Mouse (Mus musculus): ENCODE results near the gene Bcr.
A peak's percentile ranks its signal among the peaks of the same experiment; 100 is the strongest.

Gene Bcr

DNA sequence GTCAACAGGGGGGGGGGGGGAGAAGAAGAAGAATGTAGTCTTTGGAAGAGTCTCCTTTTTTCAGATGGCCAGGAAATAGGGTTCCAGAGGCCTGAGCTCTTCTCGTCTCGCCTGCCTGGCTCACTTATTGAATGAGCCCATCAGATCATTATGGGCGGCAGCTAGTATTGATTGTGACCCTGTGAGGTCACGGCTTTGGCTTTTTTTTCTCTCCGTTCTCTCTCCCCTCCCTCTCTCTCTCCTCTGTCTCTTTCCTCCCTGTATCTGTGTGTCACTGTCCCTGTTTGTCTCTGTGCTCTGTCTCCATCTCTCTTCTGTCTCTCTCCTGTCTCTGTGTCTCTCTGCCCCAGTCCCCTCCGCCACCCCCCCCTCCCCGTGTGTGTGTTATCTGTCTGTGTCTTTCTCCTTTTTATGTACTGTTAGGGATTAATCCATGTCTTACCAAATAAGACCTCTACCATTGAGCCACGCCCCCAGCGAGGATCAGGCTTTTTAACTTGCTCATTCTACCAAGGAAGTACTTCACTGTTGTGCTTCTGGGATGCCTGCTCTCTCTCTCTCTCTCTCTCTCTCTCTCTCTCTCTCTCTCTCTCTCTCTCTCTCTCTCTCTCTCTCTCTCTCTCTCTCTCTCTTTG lies 1.5 kb upstream of the Bcr start:
- no peak for DNase-seq

DNA sequence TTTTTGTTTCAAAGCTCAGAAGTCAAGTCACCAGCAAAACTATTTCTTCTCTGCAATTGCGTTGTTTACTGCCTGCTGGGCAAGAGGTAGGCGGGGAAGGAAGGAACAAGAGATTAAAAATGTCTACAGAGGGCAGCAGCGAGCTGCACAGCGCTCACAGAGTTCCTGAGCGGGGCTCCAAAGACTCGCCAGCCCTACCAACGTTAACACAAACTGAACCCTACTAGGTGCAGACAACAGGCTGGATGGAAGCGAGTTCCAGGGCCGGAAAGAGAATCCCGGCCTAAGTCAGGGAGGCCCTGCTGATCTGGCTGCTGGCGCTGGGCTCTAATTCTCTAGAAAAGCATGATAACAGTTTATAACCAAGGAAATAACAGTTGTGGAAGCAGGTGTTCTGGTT lies 996 bp upstream of the Bcr start:
- peak; percentile 84 for DNase-seq

GRCm38 (mm10) chr10:75060843-75061235 lies 447 bp downstream of the Bcr start:
- no peak for DNase-seq

DNA sequence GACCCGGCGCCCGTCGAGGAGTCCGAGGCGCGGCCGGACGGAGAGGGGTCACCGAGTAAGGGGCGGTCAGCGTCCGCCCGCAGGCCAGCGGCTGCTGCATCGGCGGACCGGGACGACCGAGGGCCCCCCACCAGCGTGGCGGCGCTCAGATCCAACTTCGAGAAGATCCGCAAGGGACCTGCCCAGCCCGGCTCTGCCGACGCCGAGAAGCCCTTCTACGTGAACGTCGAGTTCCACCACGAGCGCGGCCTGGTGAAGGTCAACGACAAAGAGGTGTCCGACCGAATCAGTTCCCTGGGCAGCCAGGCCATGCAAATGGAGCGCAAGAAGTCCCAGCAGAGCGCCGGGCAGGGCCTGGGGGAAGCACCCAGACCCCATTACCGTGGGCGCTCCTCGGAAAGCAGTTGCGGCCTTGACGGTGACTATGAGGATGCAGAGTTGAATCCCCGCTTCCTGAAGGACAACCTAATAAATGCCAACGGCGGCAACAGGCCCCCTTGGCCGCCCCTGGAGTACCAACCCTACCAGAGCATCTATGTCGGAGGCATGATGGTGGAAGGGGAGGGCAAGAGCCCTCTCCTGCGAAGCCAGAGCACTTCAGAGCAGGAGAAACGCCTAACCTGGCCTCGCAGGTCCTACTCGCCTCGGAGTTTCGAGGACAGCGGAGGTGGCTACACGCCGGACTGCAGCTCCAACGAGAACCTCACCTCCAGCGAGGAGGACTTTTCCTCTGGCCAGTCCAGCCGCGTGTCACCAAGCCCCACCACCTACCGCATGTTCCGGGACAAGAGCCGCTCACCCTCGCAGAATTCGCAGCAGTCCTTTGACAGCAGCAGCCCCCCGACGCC lies 1.2 kb downstream of the Bcr start:
- DNase-seq = peak; percentile 27

- DNase-seq = peak; percentile 28
Observed at GRCm38 (mm10) chr10:75062189-75062561, 1.8 kb downstream of the Bcr start.

GRCm38 (mm10) chr10:75062621-75063020 lies 2.2 kb downstream of the Bcr start:
- no peak for DNase-seq

DNA sequence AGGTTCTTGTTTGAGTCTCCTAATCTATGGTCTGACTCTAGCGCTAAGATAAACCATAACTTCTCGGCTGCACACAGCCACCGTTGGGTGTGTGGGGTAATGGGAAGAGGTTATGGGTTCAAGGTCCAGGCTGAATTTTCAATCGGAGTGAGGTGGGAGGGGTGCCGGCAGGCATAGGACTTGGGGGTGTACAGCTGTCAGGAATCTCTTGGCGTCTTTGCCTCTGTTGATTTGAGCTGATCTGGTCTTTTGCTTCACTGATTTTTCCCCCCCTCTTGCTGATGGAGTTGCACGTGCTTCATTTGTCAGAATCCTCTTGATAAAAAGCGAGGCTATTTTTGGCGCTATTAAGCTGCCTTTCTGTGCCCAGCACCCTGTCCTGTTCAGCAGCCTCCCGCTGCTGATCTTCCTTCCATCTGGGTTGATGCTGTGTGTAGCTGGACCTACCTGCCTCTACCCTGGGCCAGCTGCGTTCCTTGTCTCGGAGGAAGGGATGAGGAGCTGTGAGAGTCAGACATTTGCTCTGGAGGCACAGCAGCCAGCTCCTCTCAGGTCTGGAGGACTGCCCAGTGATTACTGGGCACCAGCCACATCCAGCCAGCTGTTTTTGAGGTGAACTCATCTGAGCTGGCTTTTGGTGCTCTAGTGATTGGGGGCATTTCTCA lies 3.0 kb downstream of the Bcr start:
- DNase-seq = peak; percentile 11

DNA sequence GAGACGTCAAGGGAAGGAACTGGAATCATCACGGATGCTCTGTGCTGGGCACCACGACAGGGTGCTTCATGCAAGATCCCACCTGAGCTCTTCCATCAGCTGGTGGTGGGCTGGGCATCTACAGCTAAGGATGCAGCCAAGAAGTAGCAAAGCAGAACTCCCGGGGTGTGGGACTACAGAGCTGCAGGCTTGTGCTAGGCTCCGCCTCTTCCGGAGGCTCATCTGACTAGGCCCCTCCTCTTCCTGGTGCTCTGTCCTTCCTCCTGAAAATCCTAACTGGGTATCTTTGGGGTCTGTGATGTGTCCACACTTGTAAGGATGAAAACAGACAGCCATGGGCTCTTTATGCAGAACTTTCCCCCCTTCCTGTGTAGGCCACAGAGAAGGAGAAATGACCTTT lies 5.3 kb downstream of the Bcr start:
- no peak for DNase-seq

DNA sequence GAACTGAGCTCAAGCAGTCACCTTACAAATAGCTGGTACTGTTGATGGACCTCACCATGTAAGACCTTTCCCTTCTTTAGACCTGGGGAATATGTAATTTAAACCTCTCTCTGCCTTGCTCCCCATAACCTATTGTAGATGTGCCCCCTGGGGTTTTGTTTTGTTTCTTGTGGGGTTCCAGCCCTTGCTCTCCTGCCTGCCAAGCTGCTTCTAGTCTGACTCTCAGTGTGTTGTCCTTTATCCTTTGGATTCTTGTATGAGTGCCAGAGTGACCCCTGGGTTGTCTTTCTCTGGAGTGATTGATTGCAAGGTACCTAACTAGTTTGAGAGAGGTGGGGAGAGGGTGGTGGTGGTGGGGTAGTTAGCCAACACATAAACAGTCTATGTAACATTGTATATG lies 7.1 kb downstream of the Bcr start:
- DNase-seq = no peak

DNA sequence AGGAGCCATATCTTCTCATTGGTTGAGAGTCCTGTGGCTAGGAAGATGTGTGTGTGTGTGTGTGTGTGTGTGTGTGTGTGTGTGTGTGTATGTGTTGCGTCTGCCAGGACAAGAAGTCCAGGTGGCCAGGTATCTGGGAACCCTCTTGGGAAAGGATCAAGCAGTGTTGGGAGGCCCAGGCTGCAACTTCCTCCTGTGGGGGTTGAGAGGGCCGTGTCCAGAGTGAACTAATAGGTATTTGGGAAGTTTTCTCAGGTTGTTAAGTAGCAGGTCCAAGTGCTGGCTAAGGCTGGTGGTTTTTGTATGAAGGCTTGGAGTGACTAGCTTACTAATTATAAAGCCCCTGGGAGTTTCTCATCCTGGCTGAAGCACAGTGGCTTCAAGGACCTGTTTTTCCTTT lies 7.7 kb downstream of the Bcr start:
- DNase-seq = no peak

DNA sequence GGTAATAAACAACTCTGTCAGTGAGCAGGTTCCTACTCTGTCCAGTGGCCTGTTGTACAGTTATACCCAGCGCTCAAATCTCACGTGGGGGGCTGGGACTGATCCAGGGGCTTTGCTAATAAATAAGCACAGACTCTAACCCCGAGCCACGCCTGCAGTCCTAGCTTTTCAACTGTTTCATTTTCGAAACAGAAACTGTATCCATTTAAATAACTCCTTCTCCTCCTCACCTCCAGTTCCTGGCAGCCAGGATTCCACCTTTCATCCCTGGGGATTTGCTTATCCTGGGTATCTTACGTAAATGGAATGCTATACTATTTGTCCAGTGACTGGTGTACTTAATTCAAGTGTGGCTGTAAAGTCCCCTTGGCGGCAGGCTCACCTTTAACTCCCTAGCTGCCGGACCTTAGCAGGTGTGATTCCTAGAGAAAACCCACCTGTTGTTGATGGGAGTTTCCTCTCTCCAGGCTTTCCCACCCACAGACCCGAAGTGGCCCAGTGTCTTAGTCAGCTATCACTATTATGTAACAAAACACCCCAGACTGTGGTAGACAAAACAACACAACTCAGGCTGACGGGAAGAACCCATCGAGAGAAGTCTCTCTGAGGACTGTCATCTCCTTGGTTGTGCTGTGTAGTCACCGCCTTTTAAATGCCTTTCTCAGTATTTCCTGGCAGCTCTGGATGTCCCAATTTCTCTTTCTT lies 8.4 kb downstream of the Bcr start:
- DNase-seq = peak; percentile 29

- DNase-seq = no peak
Observed at GRCm38 (mm10) chr10:75070281-75070976, 10.0 kb downstream of the Bcr start.

DNA sequence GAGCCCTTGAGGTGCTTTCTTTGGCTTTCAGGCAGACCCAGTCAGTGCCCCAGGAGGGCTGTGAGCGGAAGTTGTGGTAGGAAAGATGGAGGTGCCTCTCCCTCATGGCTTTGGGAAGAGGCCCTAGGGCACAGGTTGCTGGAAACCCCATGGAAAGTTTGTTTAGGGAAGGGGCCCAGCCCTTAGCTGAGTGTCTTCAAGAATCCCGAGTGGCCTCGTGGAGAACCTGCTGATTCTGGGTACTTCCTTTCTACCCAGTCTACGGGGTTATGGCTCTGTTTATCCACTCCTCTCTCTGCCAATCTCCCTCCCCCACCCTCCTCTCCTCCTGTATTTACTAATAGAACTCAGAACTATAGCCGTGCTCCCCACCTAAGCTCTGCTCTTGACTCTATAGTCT lies 15.3 kb downstream of the Bcr start:
- DNase-seq = no peak

DNA sequence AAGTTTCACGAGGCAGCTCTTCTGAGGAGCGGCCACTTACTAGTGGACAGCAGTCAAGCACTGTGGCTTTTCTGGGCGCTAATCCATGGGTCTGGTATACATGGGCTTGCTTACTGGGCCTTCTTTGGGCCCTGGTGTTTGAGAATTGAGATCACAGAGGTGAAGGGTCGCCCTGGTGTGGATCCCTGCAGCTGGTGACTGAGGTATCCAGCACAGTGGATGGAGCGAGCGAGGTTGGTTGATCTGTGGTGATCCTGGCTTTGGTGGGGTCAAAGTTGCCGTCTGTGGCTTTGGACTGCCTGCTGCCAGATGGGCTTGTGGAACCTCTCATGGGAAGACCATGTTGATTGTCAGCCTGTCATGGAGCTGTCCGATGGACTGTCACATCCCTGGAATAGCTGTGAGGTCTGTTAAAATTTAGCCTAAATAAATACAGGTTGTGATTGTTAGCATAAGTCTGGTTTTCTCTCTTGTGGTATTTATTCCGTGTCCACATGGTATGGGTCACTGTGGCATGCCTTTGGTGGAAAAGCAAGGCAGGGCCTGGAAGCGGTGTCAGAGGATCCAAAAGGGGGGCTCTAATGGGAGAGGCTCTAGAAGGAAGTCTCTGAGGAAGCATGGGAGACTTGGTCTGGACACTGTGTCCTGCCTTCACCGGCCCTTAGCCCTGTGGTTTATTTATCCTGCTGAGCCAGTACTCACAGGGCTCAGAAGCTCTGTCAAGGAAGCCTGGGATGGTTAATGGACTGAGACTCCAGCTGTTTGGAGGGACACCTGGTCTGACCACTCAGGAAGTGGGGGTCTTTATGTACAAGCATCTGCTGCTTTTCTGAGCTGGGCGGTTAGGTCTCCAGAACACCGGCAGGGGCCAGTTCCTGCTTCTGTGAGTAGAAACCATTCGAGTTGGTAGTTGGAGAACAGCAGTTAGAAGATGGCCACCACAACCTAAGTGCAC lies 18.1 kb downstream of the Bcr start:
- DNase-seq = no peak

DNA sequence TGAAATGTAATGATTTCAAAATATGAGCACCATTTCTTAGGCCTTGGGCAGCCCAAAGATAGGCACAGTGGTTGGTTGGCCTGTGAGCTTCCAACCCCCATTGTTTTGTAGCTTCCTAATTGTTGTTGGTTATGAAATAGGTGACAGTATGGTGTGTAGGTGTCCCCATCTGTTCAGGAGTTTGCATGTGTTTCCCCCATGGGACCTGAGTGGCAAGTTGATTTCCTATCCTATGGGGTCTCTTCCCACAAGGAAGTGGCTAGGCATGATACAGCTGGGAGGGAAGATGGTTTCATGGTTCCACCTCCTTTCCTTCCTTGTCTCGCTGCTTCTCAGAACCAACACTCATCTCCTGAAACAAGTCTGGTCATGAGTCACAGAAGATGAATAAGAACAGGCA lies 24.9 kb downstream of the Bcr start:
- no peak for DNase-seq

- DNase-seq = no peak
Observed at GRCm38 (mm10) chr10:75088471-75088870, 28.1 kb downstream of the Bcr start.

- DNase-seq = no peak
Observed at GRCm38 (mm10) chr10:75091478-75092152, 31.2 kb downstream of the Bcr start.

GRCm38 (mm10) chr10:75093252-75093987 lies 33.0 kb downstream of the Bcr start:
- DNase-seq = peak; percentile 27

DNA sequence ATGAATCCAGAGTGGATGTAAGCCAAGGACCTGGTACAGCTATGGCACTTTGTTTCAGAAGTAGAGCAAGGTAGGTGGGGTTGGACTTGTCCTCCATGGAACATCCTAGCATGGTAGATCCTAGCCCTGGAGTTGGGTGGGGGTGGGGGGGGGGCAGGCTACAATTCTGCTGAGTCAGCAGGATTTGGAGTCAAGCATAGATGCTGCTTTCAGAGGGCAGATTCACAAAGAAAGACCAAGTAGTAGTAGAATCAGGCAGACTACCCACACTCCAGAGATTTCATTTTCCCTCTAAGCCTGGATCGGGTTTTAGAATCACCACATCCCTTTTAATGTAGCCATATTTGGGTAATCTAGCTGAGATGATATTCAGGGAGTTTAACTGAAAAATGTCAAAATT lies 33.9 kb downstream of the Bcr start:
- DNase-seq = no peak

- no peak for DNase-seq
Observed at GRCm38 (mm10) chr10:75095216-75095615, 34.8 kb downstream of the Bcr start.

Data from kidney, postnatal 14 days (tissue).